In the genomic region with DNA sequence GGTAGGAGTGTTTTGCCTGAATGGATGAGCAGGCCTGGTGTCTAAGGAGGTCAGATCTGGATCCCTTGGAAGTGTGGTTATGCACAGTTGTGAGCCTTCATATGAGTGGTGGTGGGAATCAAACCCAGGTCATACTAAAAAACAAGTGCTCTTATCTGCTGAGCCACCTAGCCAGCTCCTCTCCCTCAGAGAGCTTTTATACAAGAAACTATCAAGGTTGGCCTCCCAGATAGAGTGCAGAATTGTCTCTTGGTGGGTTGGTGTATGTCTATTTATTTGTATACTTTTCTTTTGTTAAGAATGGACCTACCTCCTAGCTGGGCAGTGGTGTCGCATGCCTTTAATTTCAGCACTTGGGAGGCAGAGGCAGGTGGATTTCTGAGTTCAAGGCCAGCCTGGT, we compare ENCODE assay signal across 1 mouse cellular context.
A peak's percentile ranks its signal among the peaks of the same experiment; 100 is the strongest.
TF ChIP-seq lines count a peak whose summit lies in the region.

No protein-coding gene starts in this region.

TF ChIP-seq in MEL, 35 proteins besides CTCF, POLR2A, EP300 and RAD21:
- TF ChIP-seq MAZ (IDR thresholded peaks at IDR 0.05; ENCODE audit: low read depth, low read length) (0 out of 2 replicates have a peak, but pooled peaks have one; percentile 6), HCFC1 (IDR thresholded peaks at IDR 0.05; ENCODE audit: low read depth, low read length) (no peak), TCF12 (IDR thresholded peaks at IDR 0.05; ENCODE audit: low read depth, low read length) (peak; percentile 59; the same call in 1 of the 2 replicates), ZNF384 (IDR thresholded peaks at IDR 0.05; ENCODE audit: low read depth, low read length) (no peak), UBTF (IDR thresholded peaks at IDR 0.05; ENCODE audit: borderline replicate concordance, insufficient read depth, low read depth, low read length) (no peak), SIN3A (IDR thresholded peaks at IDR 0.05; ENCODE audit: low read length) (no peak), POLR2AphosphoS5 (IDR thresholded peaks at IDR 0.05; ENCODE audit: borderline replicate concordance, low read depth, low read length) (no peak), USF2 (IDR thresholded peaks at IDR 0.05; ENCODE audit: borderline replicate concordance in 1 of 2, insufficient read depth in 1 of 2, low read depth in 1 of 2, low read length in 2 of 2) (no peak), USF1 (IDR thresholded peaks at IDR 0.05; ENCODE audit: low read depth, low read length) (no peak), ETS1 (IDR thresholded peaks at IDR 0.05; ENCODE audit: low read depth, low read length) (no peak), MEF2A (IDR thresholded peaks at IDR 0.05; ENCODE audit: extremely low read depth, insufficient replicate concordance, low read depth, low read length, poor library complexity, severe bottlenecking) (no peak), JUND (IDR thresholded peaks at IDR 0.05; ENCODE audit: low read depth, low read length) (no peak), MYC (IDR thresholded peaks at IDR 0.05; ENCODE audit: low read depth, low read length) (no peak), ZMIZ1 (IDR thresholded peaks at IDR 0.05; ENCODE audit: low read depth, low read length) (no peak), GATA1 (IDR thresholded peaks at IDR 0.05; ENCODE audit: low read depth, low read length) (peak; percentile 69), TAL1 (IDR thresholded peaks at IDR 0.05; ENCODE audit: low read length) (peak; percentile 69), ZKSCAN1 (IDR thresholded peaks at IDR 0.05; ENCODE audit: low read depth, low read length) (no peak), TBP (IDR thresholded peaks at IDR 0.05; ENCODE audit: low read depth, low read length) (peak; percentile 90), GABPA (IDR thresholded peaks at IDR 0.05; ENCODE audit: low read depth, low read length) (no peak), MXI1 (IDR thresholded peaks at IDR 0.05; ENCODE audit: low read depth, low read length) (no peak), MAFK (IDR thresholded peaks at IDR 0.05; ENCODE audit: borderline replicate concordance, low read depth, low read length) (no peak), BHLHE40 (IDR thresholded peaks at IDR 0.05; ENCODE audit: borderline replicate concordance, low read depth, low read length) (no peak), MYB (IDR thresholded peaks at IDR 0.05; ENCODE audit: low read depth, low read length) (no peak)
